Mouse (Mus musculus) forebrain, embryonic 12.5 days (tissue): ENCODE data around the gene Parp4. TPM values are rescaled to one million over a fixed set of nuclear protein-coding genes. Genes with fewer than 3 reads are reported as not detected.

ENCODE experiments used
- ATAC-seq: fragments of 200-750 bp; cut with Nextera tagmentation; 2 replicates; pipeline ENCODE4 v1.8.0; 2017; ENCODE audit warnings: moderate TSS enrichment; ENCODE audit not compliant: low FRiP score
- H3K27ac ChIP-seq: fragments of 300-500 bp; sonication (generic); 2 replicates; pipeline ENCODE4 v1.5.1; 2016; ENCODE audit warnings: mild to moderate bottlenecking
- H3K27me3 ChIP-seq: fragments of 300-500 bp; sonication (generic); 2 replicates; pipeline ENCODE4 v1.6.1; 2016; ENCODE audit warnings: mild to moderate bottlenecking
- H3K36me3 ChIP-seq: fragments of 300-500 bp; sonication (generic); replicated peaks from 2 replicates; pipeline ENCODE4 v1.6.1; 2016; ENCODE audit warnings: mild to moderate bottlenecking
- H3K4me1 ChIP-seq: fragments of 300-500 bp; sonication (generic); 2 replicates; pipeline ENCODE4 v1.6.1; 2016
- H3K4me2 ChIP-seq: fragments of 300-500 bp; sonication (generic); 2 replicates; pipeline ENCODE4 v1.6.1; 2016; ENCODE audit warnings: mild to moderate bottlenecking, moderate library complexity
- H3K4me3 ChIP-seq: fragments of 300-500 bp; sonication (generic); replicated peaks from 2 replicates; pipeline ENCODE4 v1.5.1; 2016; ENCODE audit warnings: mild to moderate bottlenecking
- H3K9ac ChIP-seq: fragments of 300-500 bp; sonication (generic); 2 replicates; pipeline ENCODE4 v1.6.1; 2016; ENCODE audit warnings: mild to moderate bottlenecking
- H3K9me3 ChIP-seq: fragments of 300-500 bp; sonication (generic); 2 replicates; pipeline ENCODE4 v1.6.1; 2016
- whole genome bisulfite sequencing: fragments of 180-500 bp; shearing (Covaris S2); methylation state at CpG from one replicate; pipeline ENCODE4 v1.1.7; 2016; 5-methylcytosine and 5-hydroxymethylcytosine counted together
- polyA plus RNA-seq: library from polyadenylated mRNA; unstranded; fragments of >200 nt; fragmentation: Nextera tagmentation; extraction: Ambion mirVana; gene quantifications from 2 replicates; pipeline ENCODE4 v1.2.1, GENCODE M21; 2016

Gene Parp4
- polyA plus RNA-seq, 1 experiment from 2014 or later = 1.2 TPM

DNA sequence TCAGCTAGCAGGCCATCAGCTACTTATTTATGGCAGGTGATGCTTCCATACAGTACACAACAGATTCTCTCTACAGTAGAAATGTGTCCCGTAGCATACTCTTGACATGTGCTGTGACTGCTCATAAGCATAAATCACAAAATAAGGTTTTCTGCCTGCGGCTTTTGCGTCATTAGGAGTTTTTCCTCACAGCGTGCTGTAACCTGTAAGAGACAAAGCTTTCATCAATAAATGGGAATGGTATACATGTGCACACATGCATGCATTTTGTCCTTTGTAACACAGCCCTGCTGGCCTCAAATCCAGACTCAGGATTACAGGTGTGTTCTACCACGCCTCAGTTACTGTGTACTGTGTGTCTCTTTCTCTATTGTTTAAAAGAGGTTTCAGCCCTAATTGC lies 122.4 kb downstream of the Parp4 start:
- Histone ChIP-seq H3K27ac (no peak overlapping the region), H3K36me3 (peaks cover 77% of the 10 kb centered on the region)
- 94% methylated on average over 5 of the region's 5 CpGs for WGBS

DNA sequence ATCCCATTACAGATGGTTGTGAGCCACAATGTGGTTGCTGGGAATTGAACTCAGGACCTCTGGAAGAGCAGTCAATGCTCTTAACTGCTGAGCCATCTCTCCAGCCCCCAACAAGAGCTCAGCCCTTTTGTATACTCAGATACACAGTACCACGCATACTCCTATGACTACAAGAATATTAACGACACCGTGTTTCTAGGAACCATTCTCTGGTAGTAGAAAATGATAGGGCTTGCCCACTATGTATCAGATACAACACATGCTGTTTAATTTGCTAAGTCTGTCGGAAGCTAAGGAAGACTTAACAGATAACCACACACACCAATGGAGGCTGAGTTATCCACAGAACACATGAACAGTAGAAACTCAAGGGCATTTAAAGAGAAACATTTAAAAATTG lies 127.2 kb downstream of the Parp4 start:
- peaks cover 30% of the 10 kb centered on the region for H3K36me3 ChIP-seq
- no peaks in the 10 kb centered on the region for H3K27me3 ChIP-seq
- no peaks in the 10 kb centered on the region for H3K4me1 ChIP-seq
- ATAC-seq = no peak
- H3K9me3 ChIP-seq = no peaks in the 10 kb centered on the region
- 94% methylated on average over 4 of the region's 4 CpGs for WGBS
- H3K9ac ChIP-seq = no peak overlapping the region
- H3K4me2 ChIP-seq = no peak overlapping the region
- no peak overlapping the region for H3K27ac ChIP-seq
- no peak overlapping the region for H3K4me3 ChIP-seq

More for the DNA sequence above, 122.4 kb downstream of the Parp4 start:
- Histone ChIP-seq H3K27me3 (no peaks in the 10 kb centered on the region), H3K9me3 (no peaks in the 10 kb centered on the region), H3K4me3 (no peak overlapping the region), H3K4me1 (no peaks in the 10 kb centered on the region), H3K9ac (no peak overlapping the region), H3K4me2 (no peak overlapping the region)
- no peak for ATAC-seq

DNA sequence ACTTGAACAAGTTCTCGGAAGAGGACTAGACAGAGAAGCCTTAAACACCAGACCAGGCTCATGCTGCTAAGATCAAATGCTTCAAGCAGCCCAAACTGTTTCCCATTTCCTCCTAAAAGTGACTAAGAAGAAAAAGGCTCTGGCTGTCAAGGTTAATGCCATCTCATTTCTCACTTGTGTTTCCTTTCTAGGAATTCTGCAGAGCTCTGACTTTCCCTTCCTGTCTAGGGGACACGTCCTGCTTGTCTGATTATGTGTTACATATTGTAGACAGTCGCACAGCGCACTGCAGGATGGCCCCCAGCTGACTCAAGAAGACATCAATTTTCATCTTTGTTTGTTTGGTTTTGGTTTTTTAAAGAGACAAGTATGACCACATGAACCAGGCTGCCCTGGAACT lies 130.3 kb downstream of the Parp4 start:
- H3K27me3 ChIP-seq = no peaks in the 10 kb centered on the region
- no peak overlapping the region for H3K9ac ChIP-seq
- H3K27ac ChIP-seq = no peak overlapping the region
- no peak overlapping the region for H3K4me3 ChIP-seq
- H3K36me3 ChIP-seq = peaks cover 7% of the 10 kb centered on the region
- H3K4me1 ChIP-seq = no peaks in the 10 kb centered on the region
- no peaks in the 10 kb centered on the region for H3K9me3 ChIP-seq
- H3K4me2 ChIP-seq = no peak overlapping the region
- 86% methylated on average over 4 of the region's 4 CpGs for WGBS
- ATAC-seq = no peak

Other genes with a start within 250 kb of the Parp4 start
- gene Atp12a, start 210.6 kb upstream of the Parp4 start, polyA plus RNA-seq = 0.06 and 0.10 TPM in 2 replicates
- 0.93 and 1.1 TPM in 2 replicates for gene Rnf17, start 173.0 kb upstream of the Parp4 start, polyA plus RNA-seq
- gene Cenpj, start 194 bp upstream of the Parp4 start, polyA plus RNA-seq = 24.1 and 26.8 TPM in 2 replicates
- 53.6 and 57.2 TPM in 2 replicates for gene Mphosph8, start 92.6 kb downstream of the Parp4 start, polyA plus RNA-seq
- gene Pspc1, start 202.7 kb downstream of the Parp4 start, polyA plus RNA-seq = 53.5 and 65.1 TPM in 2 replicates
- 32.4 and 33.2 TPM in 2 replicates for gene Zmym5, start 236.1 kb downstream of the Parp4 start, polyA plus RNA-seq